Mouse (Mus musculus) bone marrow macrophage, adult 2 months (primary cell): ENCODE data around the gene Inafm2.

Experiments used
- CTCF ChIP-seq: IDR thresholded peaks from 2 replicates; pipeline ENCODE4 v1.5.1; 2012; ENCODE audit warnings: low read depth, mild to moderate bottlenecking, low read length, moderate library complexity
- POLR2A ChIP-seq: IDR thresholded peaks from 2 replicates; pipeline ENCODE4 v1.6.1; 2012; ENCODE audit warnings: mild to moderate bottlenecking, low read depth, low read length, borderline replicate concordance

DNA sequence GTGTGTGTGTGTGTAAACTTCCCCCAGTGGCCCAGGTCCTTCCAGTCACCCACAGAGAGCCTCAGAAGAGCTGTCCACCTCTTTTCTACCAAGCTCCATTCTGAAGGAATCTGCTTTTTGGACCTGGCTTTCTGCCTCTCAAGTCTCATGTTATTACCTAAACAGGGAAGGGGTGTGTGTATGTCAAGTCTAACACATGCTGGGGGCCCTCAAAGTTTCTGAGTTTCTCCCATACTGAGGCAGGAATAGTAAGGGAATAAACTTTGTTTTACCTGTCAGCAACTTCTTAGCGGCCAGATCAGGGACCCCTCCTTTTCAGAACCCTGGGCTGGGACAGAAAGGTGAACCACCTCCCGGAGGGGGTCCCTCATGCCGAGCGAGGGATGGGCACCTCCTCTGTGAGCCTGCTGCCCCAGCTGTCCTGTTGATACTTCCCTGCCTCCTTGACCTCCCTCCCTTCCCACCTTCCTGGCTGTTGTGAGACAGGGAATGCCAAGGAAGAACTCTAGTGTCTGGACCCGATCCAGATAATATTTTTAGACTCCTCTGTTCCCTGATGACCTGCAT lies 48.2 kb upstream of the Inafm2 start:
- no peak for TF ChIP-seq CTCF
- no peak for TF ChIP-seq POLR2A
